Mouse (Mus musculus): ENCODE data around the gene 0610010F05Rik.

DNA sequence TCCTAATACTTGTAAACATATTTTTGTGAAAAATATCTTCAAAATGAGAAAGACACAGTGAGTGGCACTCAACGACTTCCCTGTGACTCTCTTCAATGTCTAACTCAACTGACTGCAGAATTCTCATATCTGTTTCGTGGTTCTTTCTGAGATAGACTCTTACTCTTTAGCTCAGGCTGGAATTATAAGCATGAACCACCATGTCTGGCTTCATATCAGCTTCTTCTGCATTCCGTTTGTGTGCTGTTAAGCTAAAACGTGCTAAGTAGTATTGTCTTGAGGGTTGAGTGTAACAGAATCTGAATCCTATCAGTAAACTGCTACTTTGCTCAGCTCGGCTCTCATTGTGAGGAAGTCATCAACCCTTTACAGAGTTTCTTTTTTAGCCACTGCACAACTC is 14.4 kb downstream of the 0610010F05Rik start:
- TF ChIP-seq CTCF (IDR thresholded peaks at IDR 0.05; ENCODE audit: insufficient read depth, low read depth, low read length): no peak
- no peak for TF ChIP-seq POLR2A (IDR thresholded peaks at IDR 0.05; ENCODE audit: insufficient read depth, low read depth, low read length)
